Mouse (Mus musculus) heart, adult 2 months (tissue): ENCODE data around the gene Bcl2l14. TPM values are rescaled to one million over a fixed set of nuclear protein-coding genes. Genes with fewer than 3 reads are reported as not detected.
A peak's percentile ranks its signal among the peaks of the same experiment; 100 is the strongest.

Experiments
- DNase-seq, 2 experiments: peaks; one replicate each; pipeline ENCODE4 v3.0.0; 2021
- H3K27ac ChIP-seq: fragments of 200-600 bp; 2 replicates; pipeline ENCODE4 v1.8.1; 2022
- H3K27me3 ChIP-seq: fragments of 200-500 bp; 2 replicates; pipeline ENCODE4 v1.6.1; 2012; ENCODE audit warnings: mild to moderate bottlenecking, low read length, inconsistent platforms, mixed read lengths; ENCODE audit not compliant: control insufficient read depth, insufficient read depth
- H3K36me3 ChIP-seq: fragments of 200-500 bp; 2 replicates; pipeline ENCODE4 v1.6.1; 2012; ENCODE audit warnings: low read length, inconsistent platforms; ENCODE audit not compliant: control insufficient read depth, insufficient read depth
- H3K4me1 ChIP-seq: fragments of 200-500 bp; 2 replicates; pipeline ENCODE4 v1.6.1; 2011; ENCODE audit warnings: low read length; ENCODE audit not compliant: control insufficient read depth, insufficient read depth
- H3K4me3 ChIP-seq: fragments of 200-600 bp; 2 replicates; pipeline ENCODE4 v1.8.1; 2022
- H3K79me2 ChIP-seq: fragments of 200-500 bp; replicated peaks from 2 replicates; pipeline ENCODE4 v1.6.1; 2012; ENCODE audit warnings: mild to moderate bottlenecking, inconsistent platforms, low read length, moderate library complexity, mixed read lengths; ENCODE audit not compliant: control insufficient read depth, insufficient read depth
- H3K9ac ChIP-seq: fragments of 200-500 bp; 2 replicates; pipeline ENCODE4 v1.6.1; 2012; ENCODE audit warnings: low read depth, mild to moderate bottlenecking, control low read depth, inconsistent platforms, low read length, mixed read lengths
- CTCF ChIP-seq: fragments of 200-600 bp; IDR thresholded peaks from 2 replicates; pipeline ENCODE4 v1.8.1; 2022; ENCODE audit warnings: antibody characterized with exemption, mild to moderate bottlenecking, moderate library complexity
- EP300 ChIP-seq: fragments of 200-500 bp; IDR thresholded peaks from 2 replicates; pipeline ENCODE4 v1.6.1; 2011; ENCODE audit warnings: low read depth, low read length, control low read depth; ENCODE audit not compliant: insufficient read depth
- POLR2A ChIP-seq: fragments of 200-500 bp; IDR thresholded peaks from 2 replicates; pipeline ENCODE4 v1.6.1; 2011; ENCODE audit warnings: mild to moderate bottlenecking, low read depth, low read length, control low read depth; ENCODE audit not compliant: insufficient read depth
- WGBS: fragments of 180-500 bp; shearing (Covaris S2); methylation state at CpG from one replicate; pipeline ENCODE4 v1.1.7; 2018; 5-methylcytosine and 5-hydroxymethylcytosine counted together
- intact Hi-C: fragments of 180-260 bp; cut with DNase I; formaldehyde crosslinking; loops from one replicate; pipeline ENCODE4 v1.15.1; 2025
- polyA plus RNA-seq: library from polyadenylated mRNA; depleted of rRNA; stranded (reverse); fragments of >200 nt; gene quantifications from 2 replicates; pipeline ENCODE4 v1.2.3, GENCODE M21; 2012
- total RNA-seq, 2 experiments: library from RNA; stranded (reverse); gene quantifications; 2 replicates each; pipeline ENCODE4 v1.2.3; 2021

Gene Bcl2l14
- total and polyA plus RNA-seq, 3 experiments, result 0.10 TPM; not detected in 2

DNA sequence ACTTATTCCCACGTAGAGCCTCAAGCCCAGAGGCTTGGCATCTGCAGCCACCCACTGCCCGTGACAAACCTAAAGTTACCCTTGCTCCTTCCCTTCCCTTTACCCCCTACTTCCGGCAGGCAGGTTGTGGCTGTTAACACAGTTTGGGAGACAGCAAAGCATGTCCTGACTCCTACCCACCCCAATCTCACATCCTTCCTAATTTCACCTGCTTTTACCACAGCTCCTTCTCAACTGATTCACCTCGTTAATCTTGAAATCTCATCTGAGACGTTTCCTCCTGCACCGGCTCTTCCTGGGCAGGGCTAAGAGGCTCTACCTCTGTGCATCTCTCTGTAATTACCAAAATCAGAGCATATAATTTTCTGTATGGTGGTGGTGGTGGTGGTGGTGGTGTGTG, 31.5 kb upstream of the Bcl2l14 start:
- H3K4me3 ChIP-seq, result no peak overlapping the region
- H3K27me3 ChIP-seq, result no peaks in the 10 kb centered on the region
- no peaks in the 10 kb centered on the region for H3K79me2 ChIP-seq
- H3K27ac ChIP-seq, result no peak overlapping the region
- 44% methylated on average over 6 of the region's 6 CpGs for WGBS
- intact Hi-C loops, result loop anchor here (10.0 kb wide), 2 partner anchors 110 to 230 kb away; no protein-coding TSS in a partner anchor
- TF ChIP-seq EP300 (no peak), POLR2A (no peak), CTCF (no peak)
- DNase-seq, result no peak
- no peak overlapping the region for H3K9ac ChIP-seq
- H3K36me3 ChIP-seq, result no peaks in the 10 kb centered on the region
- peaks cover 11% of the 10 kb centered on the region for H3K4me1 ChIP-seq

DNA sequence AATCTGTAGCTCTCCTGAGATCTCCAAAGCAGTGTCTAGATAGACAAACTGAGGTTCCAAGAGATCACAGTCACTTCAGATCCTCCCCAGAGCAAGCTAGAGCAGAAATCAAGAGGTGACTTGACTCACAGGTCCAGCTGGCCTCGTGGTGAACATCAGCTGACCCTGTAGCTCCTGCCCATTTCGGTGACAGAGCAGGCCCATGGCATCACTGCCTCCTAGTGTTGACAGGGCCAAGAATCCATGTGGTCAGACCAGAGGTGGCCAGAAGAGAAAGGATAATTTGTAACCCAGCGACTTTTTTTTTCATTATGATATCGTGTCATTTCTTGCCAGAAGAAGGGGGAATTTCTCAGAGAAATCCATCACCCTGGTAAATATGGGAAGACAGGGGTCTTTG, 30.2 kb upstream of the Bcl2l14 start:
- TF ChIP-seq POLR2A (no peak), CTCF (peak; percentile 47), EP300 (0 out of 2 replicates have a peak, but pooled peaks have one; percentile 16)
- H3K27ac ChIP-seq, result no peak overlapping the region
- no peaks in the 10 kb centered on the region for H3K36me3 ChIP-seq
- H3K4me3 ChIP-seq, result no peak overlapping the region
- peaks cover 11% of the 10 kb centered on the region for H3K4me1 ChIP-seq
- H3K27me3 ChIP-seq, result no peaks in the 10 kb centered on the region
- intact Hi-C loops, result loop anchor here (10.0 kb wide), 2 partner anchors 111 to 231 kb away; no protein-coding TSS in a partner anchor
- no peak overlapping the region for H3K9ac ChIP-seq
- DNase-seq, result peak in 1 of 2 experiments; percentile 17
- WGBS, result 28% methylated on average over 4 of the region's 4 CpGs
- no peaks in the 10 kb centered on the region for H3K79me2 ChIP-seq

- H3K27me3 ChIP-seq, result no peaks in the 10 kb centered on the region
- H3K79me2 ChIP-seq, result no peaks in the 10 kb centered on the region
- intact Hi-C loops, result loop anchor here (10.0 kb wide), 2 partner anchors 112 to 232 kb away; no protein-coding TSS in a partner anchor
- peaks cover 11% of the 10 kb centered on the region for H3K4me1 ChIP-seq
- no peak overlapping the region for H3K9ac ChIP-seq
- H3K4me3 ChIP-seq, result no peak overlapping the region
- H3K36me3 ChIP-seq, result no peaks in the 10 kb centered on the region
- DNase-seq, result peak; percentile 36 to 39
- TF ChIP-seq EP300, result no peak
- TF ChIP-seq POLR2A, result no peak
- no peak for TF ChIP-seq CTCF
- 32% methylated on average over 10 of the region's 10 CpGs for WGBS
- peak overlapping the region; percentile 28 for H3K27ac ChIP-seq
Observed at GRCm38 (mm10) chr6:134366366-134367351, 29.5 kb upstream of the Bcl2l14 start.

DNA sequence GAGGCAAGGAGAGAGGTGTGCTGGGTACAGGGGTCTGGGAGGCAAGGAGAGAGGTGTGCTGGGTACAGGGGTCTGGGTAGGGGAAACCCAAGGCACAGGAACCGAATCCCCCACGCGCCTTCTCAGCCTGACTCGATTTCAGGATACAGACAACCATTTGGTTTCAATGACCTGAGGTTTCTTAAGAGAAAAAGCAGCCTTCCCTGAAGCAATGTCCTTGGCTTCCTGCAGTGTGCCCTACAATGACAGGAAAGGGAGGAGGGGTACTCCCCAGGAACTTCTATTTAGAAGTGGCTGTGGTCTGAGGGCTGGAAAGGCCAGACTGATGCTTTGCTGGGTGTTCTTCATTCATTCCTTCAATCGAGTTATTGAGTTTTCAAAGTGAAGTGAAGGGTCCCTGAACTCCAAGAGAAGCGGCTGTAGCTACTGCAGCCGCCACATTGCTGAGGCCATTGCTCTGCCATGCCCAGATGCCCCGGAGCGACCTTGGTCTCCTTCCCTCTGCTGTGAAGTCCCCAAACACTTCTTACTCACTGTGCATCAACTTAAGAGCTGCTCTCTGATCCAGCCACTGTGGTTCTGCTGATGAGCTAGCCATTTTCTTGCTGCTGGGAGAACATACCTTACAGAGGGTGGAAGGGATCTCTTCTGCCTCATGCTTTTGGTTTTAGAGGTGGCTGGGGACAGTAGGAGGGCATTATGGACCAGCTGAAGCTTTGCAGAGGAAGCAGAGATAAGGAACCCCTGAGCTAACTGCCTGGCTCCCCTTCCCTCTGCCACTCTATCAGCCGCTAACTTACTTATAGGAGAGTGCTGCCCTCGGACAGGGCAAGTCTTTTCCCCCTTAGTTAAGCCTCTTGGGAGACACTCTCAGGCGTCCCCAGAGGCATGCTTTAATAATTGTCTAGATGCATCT, 28.5 kb upstream of the Bcl2l14 start:
- Histone ChIP-seq H3K4me3 (no peak overlapping the region), H3K36me3 (no peaks in the 10 kb centered on the region), H3K27ac (peak overlapping the region; percentile 33), H3K79me2 (no peaks in the 10 kb centered on the region), H3K9ac (no peak overlapping the region), H3K4me1 (peaks cover 11% of the 10 kb centered on the region), H3K27me3 (no peaks in the 10 kb centered on the region)
- intact Hi-C loops, result loop anchor here (10.0 kb wide), 2 partner anchors 113 to 233 kb away; no protein-coding TSS in a partner anchor
- DNase-seq, result peak in 1 of 2 experiments; percentile 18
- WGBS, result 44% methylated on average over 12 of the region's 12 CpGs
- TF ChIP-seq POLR2A (no peak), EP300 (0 out of 2 replicates have a peak, but pooled peaks have one; percentile 28), CTCF (no peak)

DNA sequence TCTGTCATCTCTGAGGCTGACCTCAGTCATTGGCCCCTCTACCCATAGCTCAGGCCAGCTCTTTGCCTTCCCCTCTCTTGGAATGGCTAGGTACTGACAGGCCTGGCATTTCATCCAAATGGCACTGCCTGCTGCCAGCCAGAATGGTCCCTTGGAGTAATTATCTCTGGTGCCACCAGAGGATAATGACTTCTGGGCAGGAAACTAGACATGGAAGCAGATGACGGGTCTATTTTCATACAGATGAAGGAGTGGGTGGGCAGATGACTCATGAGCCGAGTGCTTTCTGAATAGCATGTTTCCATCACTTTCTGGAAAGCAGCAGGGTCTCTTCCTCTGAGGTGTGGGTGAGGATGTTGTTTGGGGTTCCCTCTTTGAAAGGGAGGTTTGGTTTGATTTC, 23.2 kb upstream of the Bcl2l14 start:
- DNase-seq, result no peak
- Histone ChIP-seq H3K27me3 (no peaks in the 10 kb centered on the region), H3K4me1 (peaks cover 3% of the 10 kb centered on the region; the same call in 1 of the 2 replicates), H3K9ac (no peak overlapping the region), H3K36me3 (no peaks in the 10 kb centered on the region), H3K27ac (no peak overlapping the region), H3K79me2 (no peaks in the 10 kb centered on the region), H3K4me3 (no peak overlapping the region)
- TF ChIP-seq CTCF (no peak), EP300 (no peak), POLR2A (no peak)
- 23% methylated on average over 2 of the region's 2 CpGs for WGBS
- intact Hi-C loops, result no loop called here
